Mouse (Mus musculus): Measurements from ENCODE around the gene Trip6. TPM values are rescaled to one million over a fixed set of nuclear protein-coding genes. Genes with fewer than 3 reads are reported as not detected.

The Trip6 gene
- total RNA-seq (2021): 1 to 10 TPM; 7.1 to 8.0 TPM

DNA sequence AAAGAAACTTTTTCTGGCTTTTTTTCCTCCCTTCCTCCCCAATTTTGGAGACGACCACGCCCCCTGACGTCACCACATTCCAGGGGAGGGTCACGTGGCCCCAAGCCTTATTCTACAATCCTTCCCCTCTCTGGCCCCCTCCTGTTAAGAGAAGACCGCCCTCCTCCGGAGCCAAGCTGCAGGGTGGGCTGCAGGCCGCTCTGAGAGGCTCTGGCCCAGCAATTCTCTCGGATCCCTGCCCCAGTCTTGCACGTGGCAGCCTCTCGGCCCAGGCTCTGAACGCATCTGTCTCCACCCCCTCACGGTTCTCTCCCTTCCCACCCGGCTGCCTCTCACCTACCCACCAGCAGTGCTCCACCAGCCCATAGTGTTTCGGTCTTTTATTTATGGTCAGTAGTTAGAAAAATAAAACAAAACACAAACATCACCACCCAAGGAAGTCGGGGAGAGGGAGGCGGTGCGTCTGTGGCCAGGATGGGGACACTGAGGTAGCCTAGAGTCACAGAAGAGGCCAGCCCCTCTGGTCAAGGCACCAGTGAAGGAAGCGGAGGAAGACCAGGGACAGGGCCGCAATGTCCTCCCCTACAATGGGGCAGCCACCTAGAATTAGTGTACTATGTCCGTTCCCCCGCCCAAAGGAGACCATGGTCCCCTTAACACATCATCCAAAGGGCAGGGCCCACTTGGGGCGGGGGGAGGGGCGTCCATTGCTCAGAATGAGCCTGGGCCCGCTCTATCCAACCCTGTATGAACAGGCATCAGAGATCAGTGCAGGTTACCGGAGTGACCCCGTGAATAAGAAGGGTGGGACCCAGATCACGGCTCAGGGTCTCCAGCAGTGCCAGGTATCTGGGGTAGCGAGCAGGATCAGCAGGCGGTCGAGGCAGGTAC is at the start of gene Trip6:
Gene Trip6, minus strand, starts transcription at position 212 of the 891 bp plus-strand sequence.
- peak; percentile 79 for DNase-seq
- intact Hi-C loops (cut with DNase I): no loop called here

DNA sequence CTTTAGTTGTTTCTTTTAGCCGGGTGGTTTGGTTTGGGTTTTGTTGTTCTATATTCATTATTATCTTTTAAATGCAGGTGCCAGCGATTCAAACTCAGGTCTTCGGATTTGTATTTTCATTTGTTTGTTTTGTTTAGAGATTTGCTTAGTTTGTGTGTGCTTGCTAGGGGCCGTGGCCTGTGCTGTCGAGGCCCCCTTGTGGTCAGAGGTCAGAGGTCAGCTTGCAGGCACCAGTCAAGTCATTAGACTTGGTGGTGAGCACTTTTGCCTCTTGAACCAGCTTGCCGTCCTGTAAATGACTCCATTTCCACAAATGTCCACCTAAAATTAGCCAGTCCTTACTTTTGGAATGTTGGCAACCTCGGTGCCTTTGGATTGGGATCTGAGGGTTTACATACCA is 44.2 kb upstream of the Trip6 start:
- no peak for DNase-seq
- intact Hi-C loops (cut with DNase I): loop anchor here (10.0 kb wide), 1 partner anchor 386 kb away; the partner anchor contains the start of genes Nyap1 and Tsc22d4

DNA sequence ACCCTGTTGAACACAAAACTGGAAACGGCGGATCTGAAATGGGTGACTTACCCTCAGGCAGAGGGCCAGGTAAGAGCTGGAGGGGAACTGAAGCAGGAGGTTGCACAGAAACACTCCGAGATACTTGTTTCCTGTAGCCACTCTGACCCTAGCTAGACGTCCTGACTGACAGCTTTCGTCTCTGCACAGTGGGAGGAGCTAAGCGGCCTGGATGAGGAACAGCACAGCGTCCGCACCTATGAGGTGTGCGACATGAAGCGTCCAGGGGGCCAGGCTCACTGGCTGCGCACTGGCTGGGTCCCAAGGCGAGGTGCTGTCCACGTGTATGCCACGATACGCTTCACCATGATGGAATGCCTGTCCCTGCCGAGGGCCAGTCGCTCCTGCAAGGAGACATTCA is 39.9 kb upstream of the Trip6 start:
- no peak for DNase-seq
- intact Hi-C loops (cut with DNase I): loop anchor here (10.0 kb wide), 1 partner anchor 391 kb away; the partner anchor contains the start of genes Nyap1 and Tsc22d4

DNA sequence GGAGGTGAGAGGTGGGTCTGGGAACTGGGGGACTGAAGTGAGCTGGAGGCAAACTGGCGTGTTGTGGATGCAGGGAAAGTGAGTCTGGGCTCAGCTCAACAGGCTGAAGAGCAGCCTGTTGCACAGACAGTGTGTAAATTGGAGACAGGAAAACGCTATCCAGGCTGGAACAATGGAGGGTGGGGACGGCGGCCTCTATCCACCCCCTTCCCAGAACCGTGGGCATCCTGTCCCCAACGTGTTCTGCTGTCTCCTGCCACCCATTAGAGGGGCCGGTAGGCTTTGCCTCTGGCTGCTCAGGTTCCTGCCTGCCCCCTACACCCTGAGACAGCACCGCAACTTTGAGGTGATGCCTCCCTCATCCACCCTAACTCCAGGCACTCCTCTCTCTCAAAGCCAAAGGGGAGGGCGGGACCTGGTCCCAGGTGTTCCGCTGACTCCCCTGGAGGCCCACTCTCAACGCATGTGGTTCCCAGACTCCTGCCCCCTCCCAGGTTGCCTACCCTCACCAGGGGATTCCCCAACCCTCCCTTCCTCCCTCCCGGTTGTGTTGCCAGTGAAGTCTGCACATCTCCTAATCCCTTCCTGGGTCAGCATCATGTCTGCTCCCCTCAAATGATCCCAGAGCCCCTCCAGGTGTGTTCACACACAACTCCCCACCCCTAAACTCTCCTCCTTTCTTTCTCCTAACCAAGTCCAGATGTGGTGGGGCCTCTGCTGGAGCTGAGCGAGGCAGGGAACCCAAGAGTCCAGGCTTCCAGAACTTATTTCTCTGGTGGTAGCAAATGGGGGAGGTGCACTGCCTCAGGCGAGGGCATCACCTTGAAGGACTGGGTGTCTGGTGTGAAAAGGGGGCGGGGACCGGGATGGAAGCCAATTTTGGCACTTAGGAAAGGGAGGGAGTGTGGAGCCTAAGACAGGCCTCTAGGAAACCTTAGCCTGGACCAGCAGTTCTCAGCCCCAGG is 38.1 kb upstream of the Trip6 start:
- intact Hi-C loops (cut with DNase I): loop anchor here (10.0 kb wide), 1 partner anchor 393 kb away; the partner anchor contains the start of genes Nyap1 and Tsc22d4
- DNase-seq: peak; percentile 21

DNA sequence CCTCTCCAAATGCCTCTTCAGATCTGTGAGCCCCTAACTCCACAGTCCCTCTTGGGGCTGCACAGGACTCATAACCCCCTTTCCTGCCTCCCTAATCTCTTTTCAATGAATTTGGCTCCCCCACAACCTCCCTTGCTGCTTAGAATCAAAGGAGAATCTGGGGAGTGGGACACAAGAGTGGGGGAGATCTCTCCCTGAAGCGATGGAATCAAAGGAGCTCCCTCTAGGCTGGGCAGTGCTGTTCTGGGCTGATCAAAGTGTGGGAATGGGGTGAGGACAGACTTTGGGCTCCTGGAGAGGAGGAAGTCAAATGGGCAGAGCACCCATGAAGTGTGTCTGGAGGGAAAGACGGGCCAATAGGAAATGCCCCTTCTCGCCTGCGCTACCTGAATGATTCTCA is 37.2 kb upstream of the Trip6 start:
- intact Hi-C loops (cut with DNase I): loop anchor here (10.0 kb wide), 1 partner anchor 393 kb away; the partner anchor contains the start of genes Nyap1 and Tsc22d4
- no peak for DNase-seq

DNA sequence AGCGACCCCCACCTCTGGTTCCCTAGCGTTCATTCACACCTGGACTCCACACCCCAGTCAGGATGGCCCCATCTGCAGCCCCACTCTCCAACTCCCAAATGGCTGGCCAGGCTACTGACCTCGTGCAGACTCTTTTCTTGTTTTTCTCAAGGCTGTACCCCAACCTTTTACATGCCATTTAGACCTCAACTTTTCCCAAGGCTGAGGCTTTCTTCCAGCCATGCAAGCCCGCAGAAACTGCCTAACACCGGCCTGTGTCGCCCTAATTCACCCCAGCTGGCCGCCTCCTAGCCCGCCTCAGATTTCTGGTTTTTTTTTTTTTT is 36.8 kb upstream of the Trip6 start:
- DNase-seq: no peak
- intact Hi-C loops (cut with DNase I): loop anchor here (10.0 kb wide), 1 partner anchor 394 kb away; the partner anchor contains the start of genes Nyap1 and Tsc22d4

DNA sequence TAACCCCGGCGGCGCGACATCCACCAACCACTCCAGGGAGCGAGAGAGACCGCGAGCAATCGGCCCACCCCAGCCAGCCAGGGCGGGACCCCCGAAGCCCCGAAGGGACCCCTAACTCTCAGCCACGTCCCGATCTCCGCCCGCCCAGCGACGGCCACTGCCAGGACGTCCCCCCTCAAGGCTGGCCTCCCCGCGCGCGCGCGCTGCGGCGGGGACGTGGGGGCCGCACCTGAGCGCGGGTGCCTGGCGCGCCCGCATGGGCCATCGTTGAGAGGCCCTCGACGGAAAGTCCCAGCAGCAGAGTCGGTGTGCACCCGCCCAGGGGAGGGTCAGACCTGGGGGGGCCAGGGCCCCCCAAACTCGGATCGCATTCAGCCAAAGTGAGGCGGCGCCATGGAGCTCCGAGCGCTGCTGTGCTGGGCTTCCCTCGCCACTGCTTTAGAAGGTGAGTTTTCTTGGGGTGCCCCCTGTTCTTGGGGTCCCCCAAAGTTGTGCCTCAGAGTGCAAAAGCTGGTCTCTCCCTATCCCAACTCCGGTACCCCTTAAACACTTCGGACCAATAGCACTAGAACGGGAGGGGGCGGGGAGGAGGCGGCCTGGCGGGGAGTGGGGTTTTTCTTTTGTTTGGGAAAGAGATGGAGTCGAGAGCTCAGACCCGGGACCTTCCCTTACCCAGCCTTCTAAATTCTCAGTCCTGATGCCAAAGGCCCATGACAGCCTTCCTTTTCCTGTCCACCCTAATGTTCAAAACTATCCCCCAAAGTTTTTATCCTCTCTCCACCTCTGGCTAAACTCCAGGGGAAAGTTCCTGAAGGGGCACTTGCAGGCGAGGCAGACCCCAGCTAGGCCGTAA is 36.2 kb upstream of the Trip6 start:
- no peak for DNase-seq

DNA sequence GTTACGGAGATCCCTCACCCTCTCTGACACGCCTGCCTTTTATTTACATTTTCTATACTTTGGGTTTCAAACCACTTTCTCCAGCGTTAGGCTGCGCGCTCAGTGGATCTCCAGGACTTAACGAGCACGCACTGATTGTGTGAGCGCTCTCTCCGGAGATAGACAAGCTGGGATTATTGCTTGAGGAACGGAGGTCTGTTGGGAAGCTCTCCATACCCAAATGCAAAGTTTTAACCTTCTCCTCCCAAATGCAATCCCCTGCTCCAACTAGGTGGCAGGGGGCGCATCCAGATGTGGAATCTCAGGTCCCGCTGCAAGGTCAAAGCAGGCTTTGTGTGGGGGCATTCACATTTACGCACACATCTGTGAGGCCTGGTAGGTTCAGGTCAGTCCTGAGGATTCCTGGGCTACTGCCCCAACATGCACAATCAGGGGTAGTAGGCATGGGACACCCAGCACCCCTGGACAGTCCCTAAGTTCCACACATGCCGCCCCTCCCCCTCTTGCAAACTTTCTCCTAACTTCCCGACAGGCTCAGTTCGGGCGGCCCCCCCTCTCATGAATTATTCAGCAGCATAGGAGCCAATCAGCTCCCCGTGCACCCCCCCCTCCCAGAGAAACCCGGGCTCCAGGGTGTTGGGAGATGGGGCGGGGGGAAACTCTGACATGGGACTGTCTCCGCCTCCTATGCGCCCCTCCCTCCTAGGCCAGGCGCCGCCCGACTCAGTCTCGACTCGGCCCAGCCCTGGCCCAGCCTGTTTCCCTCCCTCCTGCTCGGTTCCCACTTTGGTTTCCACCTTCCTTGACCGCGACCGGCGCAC is 35.4 kb upstream of the Trip6 start, which contains the start of gene Ephb4:
Gene Ephb4, plus strand, starts transcription at position 726 of the 821 bp plus-strand sequence.
- DNase-seq: peak; percentile 86
- intact Hi-C loops (cut with DNase I): loop anchor here (10.0 kb wide), 1 partner anchor 395 kb away; the partner anchor contains the start of genes Nyap1 and Tsc22d4

More for the DNA sequence above, 36.2 kb upstream of the Trip6 start:
- intact Hi-C loops (cut with DNase I): loop anchor here (10.0 kb wide), 1 partner anchor 394 kb away; the partner anchor contains the start of genes Nyap1 and Tsc22d4

DNA sequence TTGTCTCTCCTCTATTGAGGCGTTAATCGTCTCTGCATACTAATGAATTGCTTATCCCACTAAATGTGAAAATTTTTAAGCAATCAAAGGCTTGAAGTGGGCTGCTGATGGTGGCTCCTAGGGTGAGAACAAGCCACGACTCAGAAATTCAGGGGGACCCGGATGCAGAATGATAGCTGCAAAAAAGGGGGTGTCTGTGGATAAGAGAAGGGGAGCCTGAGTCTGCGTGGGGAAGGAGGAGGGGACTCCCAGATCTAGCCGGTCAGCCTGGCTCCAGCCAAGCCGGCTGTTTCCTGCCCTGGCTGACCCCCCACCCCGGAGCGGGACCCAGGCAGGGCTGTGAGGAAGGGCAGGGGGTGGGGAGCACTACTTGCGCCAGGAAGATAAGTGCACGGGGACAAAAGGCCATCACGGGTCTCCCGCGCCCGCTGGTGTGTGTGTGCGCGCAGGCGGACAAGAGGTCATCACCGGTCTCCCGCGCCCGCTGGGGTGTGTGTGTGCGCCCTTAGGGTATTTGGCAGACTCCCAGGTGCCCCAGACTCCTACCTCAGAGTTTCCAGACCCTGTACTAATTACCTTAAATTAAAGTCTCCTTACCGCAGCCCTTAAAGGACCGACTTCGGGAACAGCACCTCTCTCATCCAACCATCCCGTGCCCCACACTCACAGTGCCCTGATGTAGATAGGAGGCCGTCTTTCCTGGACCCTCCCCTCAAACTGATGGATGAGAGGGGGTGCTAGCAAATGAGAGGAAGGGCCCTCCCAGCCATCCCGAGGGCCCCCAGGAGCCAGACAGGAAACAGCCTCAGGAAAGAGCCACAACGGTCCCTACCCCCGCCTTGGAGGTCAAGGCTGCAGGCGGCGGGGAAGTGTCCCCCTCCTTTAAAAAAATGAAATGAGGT is 34.5 kb upstream of the Trip6 start:
- DNase-seq: peak; percentile 27
- intact Hi-C loops (cut with DNase I): no loop called here

DNA sequence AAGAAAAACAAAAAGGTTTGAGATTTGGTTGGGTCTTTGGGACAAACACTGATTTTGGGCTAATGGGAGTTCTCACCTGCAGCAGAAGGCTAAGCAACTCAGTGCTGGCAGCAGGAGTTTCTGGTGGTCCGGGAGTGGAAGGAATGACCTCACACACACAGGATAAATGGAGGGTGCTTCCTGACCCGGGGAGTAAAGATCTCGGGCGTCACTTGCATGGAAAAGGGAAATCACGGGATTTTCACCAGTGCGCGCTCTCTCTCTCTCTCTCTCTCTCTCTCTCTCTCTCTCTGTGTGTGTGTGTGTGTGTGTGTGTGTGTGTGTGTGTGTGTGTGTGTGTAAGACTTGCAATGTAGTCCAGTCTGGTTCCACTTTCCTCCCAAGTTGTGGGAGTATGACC is 33.7 kb upstream of the Trip6 start:
- intact Hi-C loops (cut with DNase I): no loop called here
- DNase-seq: no peak

DNA sequence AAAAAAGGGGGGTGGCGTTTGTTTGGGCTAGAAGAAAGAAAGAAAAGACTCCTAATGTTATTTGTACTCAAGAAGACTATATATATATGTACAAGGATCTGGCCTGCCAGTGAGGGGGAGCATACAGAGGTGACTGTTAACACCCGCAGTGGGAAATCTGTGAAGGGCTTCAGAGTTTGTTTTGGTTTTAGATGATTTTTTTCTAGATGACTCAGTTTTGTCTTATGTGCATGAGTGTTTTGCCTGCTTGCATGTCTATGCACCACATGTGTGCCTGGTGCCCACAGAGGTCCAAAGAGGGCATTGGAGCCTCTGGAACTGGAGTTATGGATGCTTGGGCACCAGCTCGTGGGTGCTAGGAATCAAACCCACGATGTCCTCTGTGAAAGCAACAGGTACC is 32.8 kb upstream of the Trip6 start:
- DNase-seq: no peak
- intact Hi-C loops (cut with DNase I): no loop called here

DNA sequence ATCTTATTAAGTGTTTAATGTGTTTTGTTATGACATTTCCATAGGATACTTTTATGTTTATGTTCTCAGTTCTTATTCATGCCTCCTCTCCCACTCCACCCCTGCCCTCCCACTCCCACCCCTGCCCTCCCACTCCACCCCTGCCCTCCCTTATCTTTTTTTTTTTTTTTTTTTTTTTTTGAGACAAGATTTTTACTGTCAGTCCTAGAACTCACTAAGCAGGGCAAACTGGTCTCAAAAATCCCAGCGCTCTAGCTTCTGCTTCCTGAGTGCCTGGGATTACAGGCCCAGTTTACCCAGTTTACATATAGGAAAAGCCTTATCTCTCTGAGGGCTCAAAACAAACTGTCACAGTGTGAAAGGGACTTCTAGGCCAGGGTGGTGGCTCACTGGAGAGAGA is 32.2 kb upstream of the Trip6 start:
- intact Hi-C loops (cut with DNase I): no loop called here
- DNase-seq: no peak

DNA sequence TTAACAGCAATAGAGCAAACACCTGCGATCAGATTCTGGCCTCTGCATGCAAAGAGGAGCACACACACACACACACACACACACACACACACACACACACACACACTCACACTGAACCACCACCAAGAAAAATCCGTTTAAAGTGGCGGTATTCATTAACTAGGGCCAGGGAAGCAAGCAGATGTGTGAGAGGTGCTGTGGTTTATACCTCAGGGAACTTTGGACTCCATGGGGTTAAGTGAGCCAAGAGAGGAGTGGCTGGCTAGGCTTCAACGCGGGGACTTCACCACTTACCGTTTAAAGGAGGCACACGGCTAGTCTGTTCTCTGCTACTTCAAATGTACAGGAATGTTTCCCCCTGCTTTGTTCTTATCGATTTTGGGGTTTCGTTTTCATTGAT is 31.6 kb upstream of the Trip6 start:
- DNase-seq: no peak
- intact Hi-C loops (cut with DNase I): no loop called here

DNA sequence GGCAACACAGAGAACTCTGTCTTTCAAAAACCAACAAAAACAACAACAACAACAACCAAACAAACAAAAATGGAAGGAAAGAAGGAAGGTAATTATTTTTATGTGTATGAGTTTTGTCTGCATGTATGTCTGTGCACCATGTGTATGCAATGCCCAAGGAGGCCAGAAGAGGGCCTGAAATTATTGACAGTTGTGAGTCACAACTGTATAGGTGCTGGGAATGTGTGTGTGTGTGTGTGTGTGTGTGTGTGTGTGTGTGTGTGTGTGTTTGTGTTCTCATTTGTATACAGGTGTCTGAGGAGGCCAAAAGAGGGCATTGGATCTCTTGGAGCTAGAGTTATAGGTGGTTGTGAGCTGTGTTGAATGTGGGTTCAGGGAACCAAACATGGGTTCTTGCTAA is 29.7 kb upstream of the Trip6 start:
- intact Hi-C loops (cut with DNase I): no loop called here
- no peak for DNase-seq

DNA sequence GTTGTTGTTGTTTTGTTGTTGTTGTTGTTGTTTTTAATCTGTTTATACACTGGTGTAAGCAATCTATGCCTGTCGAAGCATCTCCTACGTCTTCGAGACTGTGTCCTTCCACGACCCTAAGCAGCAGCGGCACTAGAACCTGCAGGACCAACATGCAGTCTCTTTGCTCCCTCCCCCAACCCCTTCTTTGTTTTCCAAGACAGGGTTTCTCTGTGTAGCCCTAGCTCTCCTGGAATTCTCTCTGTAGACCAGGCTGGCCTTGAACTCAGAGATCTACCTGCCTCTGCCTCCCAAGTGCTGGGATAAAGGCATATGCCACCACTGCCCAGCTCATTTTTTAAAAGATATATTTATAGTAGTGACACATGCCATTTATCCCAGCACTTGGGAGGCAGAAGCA is 29.2 kb upstream of the Trip6 start:
- DNase-seq: no peak
- intact Hi-C loops (cut with DNase I): no loop called here

DNA sequence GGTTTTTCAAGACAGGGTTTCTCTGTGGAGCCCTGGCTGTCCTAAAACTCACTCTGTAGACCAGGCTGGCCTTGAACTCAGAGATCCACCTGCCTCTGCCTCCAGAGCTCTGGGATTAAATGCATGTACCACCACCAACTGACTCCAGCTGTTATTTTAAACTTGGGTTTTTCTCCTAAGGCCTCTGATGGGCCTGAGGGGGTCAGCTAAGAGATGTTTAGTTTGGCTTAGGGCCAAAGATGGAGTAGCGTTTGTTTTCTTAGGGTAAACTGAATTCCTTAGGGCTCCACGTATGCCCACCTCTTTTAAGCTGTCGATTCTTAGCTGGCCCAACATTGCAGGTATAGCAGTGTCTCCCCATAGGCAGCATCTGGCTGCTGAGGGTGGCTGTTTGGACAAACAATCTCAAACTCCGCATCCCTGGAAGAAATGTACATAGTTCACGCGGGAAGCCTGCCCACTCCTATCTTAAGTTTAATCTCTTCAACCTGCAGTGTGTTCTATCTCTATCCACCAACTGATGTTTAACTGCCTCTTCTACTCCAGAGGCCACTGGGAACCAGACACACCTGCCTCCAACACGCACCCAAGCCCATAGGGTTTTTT is 28.3 kb upstream of the Trip6 start:
- intact Hi-C loops (cut with DNase I): no loop called here
- no peak for DNase-seq

DNA sequence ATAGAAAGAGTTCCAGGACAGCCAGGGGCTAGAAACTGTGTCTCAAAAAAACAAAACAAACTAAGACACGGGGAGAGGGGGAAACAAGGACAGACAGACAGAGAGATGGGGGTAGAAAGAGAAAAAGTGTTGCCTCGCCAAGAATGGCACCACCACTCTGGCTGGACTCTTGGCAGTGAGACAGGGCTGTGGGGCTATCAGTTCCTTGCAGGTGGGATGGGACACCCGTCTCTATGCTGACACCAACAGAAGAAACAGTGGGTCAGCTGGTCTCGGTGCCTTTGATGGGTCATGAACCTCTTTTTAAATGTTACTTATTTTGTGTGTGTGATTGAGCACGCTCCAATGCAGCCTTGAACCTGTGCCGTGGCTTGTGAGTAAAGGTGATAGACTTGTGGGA is 26.0 kb upstream of the Trip6 start:
- intact Hi-C loops (cut with DNase I): no loop called here

More for the DNA sequence above, 26.0 kb upstream of the Trip6 start:
- DNase-seq: no peak
